Mouse (Mus musculus): Measurements from ENCODE around the gene Ralgps1. TPM values are rescaled to one million over a fixed set of nuclear protein-coding genes. Genes with fewer than 3 reads are reported as not detected.
A peak's percentile ranks its signal among the peaks of the same experiment; 100 is the strongest.

The Ralgps1 gene
- polyA plus RNA-seq, 1 experiment = 48.7 TPM

DNA sequence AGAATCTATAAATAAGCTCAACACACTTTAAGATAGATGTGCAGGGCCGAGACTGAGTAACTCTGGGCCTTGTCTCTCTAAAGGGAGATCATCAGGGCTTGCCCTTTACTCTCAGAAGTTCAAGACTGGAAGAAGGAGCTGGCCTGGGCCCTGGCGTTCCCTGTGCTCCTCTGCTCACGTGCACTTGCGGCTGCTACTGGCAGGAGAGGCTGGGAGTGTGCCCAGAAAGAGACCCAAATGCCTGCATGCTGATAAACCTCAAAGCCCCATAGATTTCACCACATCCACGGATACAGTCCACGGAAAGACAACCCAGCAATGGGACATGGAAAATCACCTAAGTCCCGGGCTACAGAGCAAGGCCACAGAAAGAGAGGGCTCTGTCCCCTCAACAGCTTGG is 184.8 kb downstream of the Ralgps1 start:
- no peak for DNase-seq
- WGBS = 68% methylated on average over 7 of the region's 7 CpGs
- H3K4me1 ChIP-seq (ENCODE audit: control insufficient read depth, insufficient read depth, low read length) = peaks cover 24% of the 10 kb centered on the region
- H3K4me3 ChIP-seq (replicated peaks; ENCODE audit: insufficient read depth, low read depth, low read length) = no peak overlapping the region
- TF ChIP-seq POLR2A (IDR thresholded peaks at IDR 0.05; ENCODE audit: borderline replicate concordance, insufficient read depth, low read length) (no peak), CTCF (IDR thresholded peaks at IDR 0.05; ENCODE audit: borderline replicate concordance, insufficient read depth, low read depth, low read length) (no peak)
- H3K27ac ChIP-seq (ENCODE audit: insufficient read depth, low read length) = no peak overlapping the region
- H3K27me3 ChIP-seq (ENCODE audit: control insufficient read depth, insufficient read depth, low read length) = no peaks in the 10 kb centered on the region

DNA sequence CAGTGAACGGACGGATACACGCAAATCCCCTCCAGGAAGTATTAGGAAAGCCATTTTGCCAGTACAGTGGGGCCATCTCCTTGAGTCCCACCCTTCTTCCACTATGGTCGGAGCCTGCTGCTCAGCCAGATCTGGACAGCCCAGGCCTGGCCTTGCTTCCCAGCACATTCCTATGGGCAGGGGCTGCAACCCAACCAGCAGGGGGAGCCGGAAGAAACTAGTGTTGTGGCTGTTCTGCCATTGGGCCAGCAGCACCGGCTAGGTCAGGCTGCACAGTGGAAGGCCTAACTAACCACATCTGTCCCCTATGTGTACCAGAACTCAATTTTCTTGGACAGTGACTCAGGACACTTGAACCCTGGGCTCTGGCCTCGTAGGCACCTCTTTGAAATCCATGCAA is 186.0 kb downstream of the Ralgps1 start:
- WGBS = 81% methylated on average over 7 of the region's 7 CpGs
- Histone ChIP-seq H3K27ac (ENCODE audit: insufficient read depth, low read length) (no peak overlapping the region), H3K4me1 (ENCODE audit: control insufficient read depth, insufficient read depth, low read length) (peaks cover 24% of the 10 kb centered on the region), H3K27me3 (ENCODE audit: control insufficient read depth, insufficient read depth, low read length) (no peaks in the 10 kb centered on the region), H3K4me3 (replicated peaks; ENCODE audit: insufficient read depth, low read depth, low read length) (no peak overlapping the region)
- DNase-seq = no peak
- peak; percentile 34; the same call in 1 of the 2 replicates for TF ChIP-seq CTCF (IDR thresholded peaks at IDR 0.05; ENCODE audit: borderline replicate concordance, insufficient read depth, low read depth, low read length)
- no peak for TF ChIP-seq POLR2A (IDR thresholded peaks at IDR 0.05; ENCODE audit: borderline replicate concordance, insufficient read depth, low read length)

DNA sequence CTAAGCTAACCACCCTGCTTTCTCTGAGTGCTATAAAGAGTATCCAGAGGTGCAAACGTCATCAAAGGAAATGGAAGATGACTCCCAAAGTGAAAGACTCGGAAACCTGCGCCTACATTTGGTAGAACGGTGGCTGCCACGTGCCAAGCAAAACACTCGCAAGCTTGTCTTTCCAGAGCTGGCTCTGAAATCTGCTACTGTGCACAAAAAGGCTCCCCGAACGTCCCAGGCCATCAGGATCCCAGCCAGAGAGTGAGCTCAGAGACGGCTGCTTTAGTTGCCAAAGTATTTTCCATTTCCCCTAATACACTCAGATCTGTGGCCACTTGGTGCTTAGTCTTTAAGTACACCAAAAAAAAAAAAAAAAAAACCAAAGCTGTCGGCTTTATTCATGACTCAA is 186.6 kb downstream of the Ralgps1 start:
- peak; percentile 47 to 66 for DNase-seq
- Histone ChIP-seq H3K4me1 (ENCODE audit: control insufficient read depth, insufficient read depth, low read length) (peaks cover 28% of the 10 kb centered on the region), H3K27me3 (ENCODE audit: control insufficient read depth, insufficient read depth, low read length) (no peaks in the 10 kb centered on the region), H3K4me3 (replicated peaks; ENCODE audit: insufficient read depth, low read depth, low read length) (no peak overlapping the region), H3K27ac (ENCODE audit: insufficient read depth, low read length) (no peak overlapping the region)
- WGBS = 16% methylated on average over 10 of the region's 10 CpGs
- no peak for TF ChIP-seq CTCF (IDR thresholded peaks at IDR 0.05; ENCODE audit: borderline replicate concordance, insufficient read depth, low read depth, low read length)
- no peak for TF ChIP-seq POLR2A (IDR thresholded peaks at IDR 0.05; ENCODE audit: borderline replicate concordance, insufficient read depth, low read length)

DNA sequence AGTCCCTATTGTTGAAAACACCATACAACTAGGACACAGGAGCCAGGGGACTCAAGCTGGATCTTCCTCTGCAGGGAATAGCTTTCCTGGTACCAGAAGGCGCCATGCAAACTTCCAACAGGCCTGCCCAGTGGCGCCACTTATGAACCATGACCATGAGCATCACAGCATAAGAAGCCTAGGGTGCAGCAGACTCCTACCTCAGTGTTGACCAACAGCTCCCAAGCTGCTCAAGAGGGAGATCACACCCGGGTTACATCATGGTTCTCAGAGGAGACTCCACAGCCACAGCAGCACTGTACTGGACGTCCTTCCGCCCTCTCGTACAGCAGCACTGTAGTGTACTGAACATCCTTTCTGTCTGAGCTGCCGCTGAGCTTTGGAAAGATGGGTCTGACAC is 188.0 kb downstream of the Ralgps1 start:
- H3K27me3 ChIP-seq (ENCODE audit: control insufficient read depth, insufficient read depth, low read length) = no peaks in the 10 kb centered on the region
- WGBS = 97% methylated on average over 7 of the region's 7 CpGs
- H3K27ac ChIP-seq (ENCODE audit: insufficient read depth, low read length) = no peak overlapping the region
- TF ChIP-seq POLR2A (IDR thresholded peaks at IDR 0.05; ENCODE audit: borderline replicate concordance, insufficient read depth, low read length) (no peak), CTCF (IDR thresholded peaks at IDR 0.05; ENCODE audit: borderline replicate concordance, insufficient read depth, low read depth, low read length) (no peak)
- peaks cover 25% of the 10 kb centered on the region for H3K4me1 ChIP-seq (ENCODE audit: control insufficient read depth, insufficient read depth, low read length)
- no peak for DNase-seq
- H3K4me3 ChIP-seq (replicated peaks; ENCODE audit: insufficient read depth, low read depth, low read length) = no peak overlapping the region

DNA sequence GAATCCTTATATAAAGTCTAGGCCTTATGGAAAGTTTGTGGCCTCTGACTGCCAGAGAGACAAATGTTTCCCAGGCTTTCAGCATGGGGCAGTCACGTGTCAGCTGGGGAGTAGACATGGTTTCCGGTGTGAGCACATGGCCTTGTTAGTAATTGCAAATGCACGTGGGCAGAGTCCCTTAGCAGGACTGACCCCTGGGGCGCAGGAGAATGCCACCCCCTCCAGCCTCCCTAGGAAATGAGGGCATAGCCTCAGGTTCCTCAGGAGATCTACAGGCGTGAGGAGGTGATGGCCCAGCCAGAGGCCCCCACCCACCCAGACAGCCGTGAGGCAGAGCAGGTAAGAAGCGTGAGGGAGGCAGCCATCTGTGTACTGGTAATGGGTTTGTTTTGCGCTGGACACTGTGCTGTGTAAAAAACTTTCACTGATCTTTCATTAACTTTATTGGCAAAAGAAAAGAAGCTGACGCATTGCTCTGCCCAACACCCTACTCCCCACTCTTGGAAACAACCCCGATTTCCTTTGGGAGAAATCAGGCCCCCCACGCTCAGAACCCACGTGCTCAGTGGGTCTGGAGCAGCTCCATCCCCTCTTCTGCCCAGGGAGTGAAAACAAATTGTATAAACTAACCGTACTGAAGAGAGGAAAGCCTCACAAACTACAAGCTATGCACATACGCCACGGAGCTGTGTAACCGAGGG is 191.2 kb downstream of the Ralgps1 start:
- no peak for DNase-seq
- TF ChIP-seq POLR2A (IDR thresholded peaks at IDR 0.05; ENCODE audit: borderline replicate concordance, insufficient read depth, low read length) (no peak), CTCF (IDR thresholded peaks at IDR 0.05; ENCODE audit: borderline replicate concordance, insufficient read depth, low read depth, low read length) (no peak)
- Histone ChIP-seq H3K27ac (ENCODE audit: insufficient read depth, low read length) (no peak overlapping the region), H3K4me3 (replicated peaks; ENCODE audit: insufficient read depth, low read depth, low read length) (no peak overlapping the region), H3K4me1 (ENCODE audit: control insufficient read depth, insufficient read depth, low read length) (peaks cover 32% of the 10 kb centered on the region), H3K27me3 (ENCODE audit: control insufficient read depth, insufficient read depth, low read length) (no peaks in the 10 kb centered on the region)
- 61% methylated on average over 16 of the region's 16 CpGs for WGBS

DNA sequence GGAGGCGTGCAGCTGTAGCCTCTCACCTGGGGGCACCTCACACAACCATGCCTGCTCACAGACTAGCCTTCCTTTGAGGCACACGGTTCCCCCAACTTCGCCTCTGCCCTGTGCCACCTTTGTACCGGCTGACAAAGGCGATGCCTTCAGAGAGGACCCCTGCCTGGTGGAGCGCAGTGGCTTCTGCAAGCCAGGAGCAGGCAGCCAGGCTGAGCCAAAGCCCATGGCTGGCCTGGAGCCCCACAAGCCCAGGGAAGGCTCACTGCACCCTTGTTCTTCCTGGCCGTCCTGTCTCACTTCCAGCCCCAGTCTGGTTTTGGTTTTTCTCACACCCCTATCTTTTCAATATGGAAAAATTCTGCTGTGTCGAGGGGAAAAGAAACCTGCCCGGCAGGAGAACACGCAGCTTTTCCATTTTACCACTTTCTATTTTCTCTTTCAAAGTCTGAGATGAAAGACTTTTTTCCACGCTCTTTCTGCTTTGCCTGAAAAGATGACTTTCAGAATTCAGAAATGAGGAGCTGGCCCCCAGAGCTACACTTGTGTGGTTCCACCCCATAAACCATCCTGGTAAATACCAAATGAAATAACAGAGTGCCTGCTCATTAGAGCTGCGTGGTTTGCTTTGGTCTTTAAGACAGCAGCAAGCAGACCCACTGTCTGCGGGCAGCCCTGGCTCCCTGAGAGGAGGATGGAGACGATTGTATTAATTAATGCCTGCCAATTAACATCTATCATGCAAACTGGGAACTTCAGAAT is 191.9 kb downstream of the Ralgps1 start:
- H3K27ac ChIP-seq (ENCODE audit: insufficient read depth, low read length) = no peak overlapping the region
- DNase-seq = no peak
- no peaks in the 10 kb centered on the region for H3K27me3 ChIP-seq (ENCODE audit: control insufficient read depth, insufficient read depth, low read length)
- peaks cover 29% of the 10 kb centered on the region for H3K4me1 ChIP-seq (ENCODE audit: control insufficient read depth, insufficient read depth, low read length)
- 62% methylated on average over 14 of the region's 14 CpGs for WGBS
- H3K4me3 ChIP-seq (replicated peaks; ENCODE audit: insufficient read depth, low read depth, low read length) = no peak overlapping the region
- TF ChIP-seq CTCF (IDR thresholded peaks at IDR 0.05; ENCODE audit: borderline replicate concordance, insufficient read depth, low read depth, low read length) (no peak), POLR2A (IDR thresholded peaks at IDR 0.05; ENCODE audit: borderline replicate concordance, insufficient read depth, low read length) (no peak)

DNA sequence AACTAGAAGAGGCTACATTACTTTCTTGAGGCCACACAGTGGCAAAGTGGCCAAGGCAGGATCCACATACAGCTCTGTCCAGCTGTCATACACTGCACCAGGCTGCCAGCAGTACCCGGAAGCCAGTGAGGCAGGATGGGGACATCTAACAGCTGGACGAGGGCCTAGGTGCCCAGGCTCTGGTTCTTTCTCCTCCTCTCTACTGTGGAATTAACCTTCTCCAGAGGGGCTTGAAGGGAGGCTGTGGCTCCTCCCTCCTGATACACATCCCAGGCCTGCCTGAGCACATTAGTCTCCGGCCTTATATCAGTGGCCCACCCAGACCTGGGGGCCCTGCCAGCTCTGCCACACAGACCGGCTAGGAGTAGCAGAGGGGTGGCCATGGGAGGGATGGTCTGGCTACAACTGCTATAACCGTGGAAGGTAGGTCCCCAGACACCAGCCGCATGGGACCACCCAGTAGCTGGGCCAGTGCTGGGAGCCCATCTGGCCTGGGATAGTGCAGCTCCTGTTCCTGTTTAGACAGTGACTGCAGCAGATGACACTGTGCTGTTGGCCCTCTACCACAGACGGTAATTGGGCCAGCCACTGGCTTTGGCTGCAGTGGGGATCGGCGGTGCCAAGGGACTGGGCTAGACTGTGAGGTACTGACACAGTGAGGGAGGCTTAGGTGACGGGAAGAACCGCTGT is 192.9 kb downstream of the Ralgps1 start:
- no peaks in the 10 kb centered on the region for H3K27me3 ChIP-seq (ENCODE audit: control insufficient read depth, insufficient read depth, low read length)
- peak; percentile 77 to 85 for DNase-seq
- whole genome bisulfite sequencing = 20% methylated on average over 11 of the region's 11 CpGs
- no peak overlapping the region for H3K4me3 ChIP-seq (replicated peaks; ENCODE audit: insufficient read depth, low read depth, low read length)
- H3K4me1 ChIP-seq (ENCODE audit: control insufficient read depth, insufficient read depth, low read length) = peaks cover 29% of the 10 kb centered on the region
- no peak overlapping the region for H3K27ac ChIP-seq (ENCODE audit: insufficient read depth, low read length)
- TF ChIP-seq CTCF (IDR thresholded peaks at IDR 0.05; ENCODE audit: borderline replicate concordance, insufficient read depth, low read depth, low read length) (no peak), POLR2A (IDR thresholded peaks at IDR 0.05; ENCODE audit: borderline replicate concordance, insufficient read depth, low read length) (no peak)

All from cerebellum, adult 2 months (tissue).